Mouse (Mus musculus) stomach, embryonic 15.5 days (tissue): ENCODE results near the gene Slc35d3. TPM values are rescaled to one million over a fixed set of nuclear protein-coding genes. Genes with fewer than 3 reads are reported as not detected.
A peak's percentile ranks its signal among the peaks of the same experiment; 100 is the strongest.

Experiments used
- ATAC-seq: fragments of 200-750 bp; cut with Nextera tagmentation; 2 replicates; pipeline ENCODE4 v1.8.0; 2017; ENCODE audit warnings: low read depth, moderate number of reproducible peaks, moderate TSS enrichment; ENCODE audit not compliant: insufficient read depth, low FRiP score
- H3K27ac ChIP-seq: fragments of 300-500 bp; sonication (generic); 2 replicates; pipeline ENCODE4 v1.5.1; 2015; ENCODE audit warnings: mild to moderate bottlenecking, inconsistent platforms
- H3K27me3 ChIP-seq: fragments of 300-500 bp; sonication (generic); replicated peaks from 2 replicates; pipeline ENCODE4 v1.6.1; 2015; ENCODE audit warnings: inconsistent platforms
- H3K36me3 ChIP-seq: fragments of 300-500 bp; sonication (generic); 2 replicates; pipeline ENCODE4 v1.6.1; 2015; ENCODE audit warnings: inconsistent platforms
- H3K4me1 ChIP-seq: fragments of 300-500 bp; sonication (generic); 2 replicates; pipeline ENCODE4 v1.6.1; 2015; ENCODE audit warnings: inconsistent platforms
- H3K4me2 ChIP-seq: fragments of 300-500 bp; sonication (generic); 2 replicates; pipeline ENCODE4 v1.6.1; 2015; ENCODE audit warnings: mild to moderate bottlenecking, inconsistent platforms
- H3K4me3 ChIP-seq: fragments of 300-500 bp; sonication (generic); replicated peaks from 2 replicates; pipeline ENCODE4 v1.5.1; 2015; ENCODE audit warnings: inconsistent platforms
- H3K9ac ChIP-seq: fragments of 300-500 bp; sonication (generic); 2 replicates; pipeline ENCODE4 v1.6.1; 2015; ENCODE audit warnings: inconsistent platforms
- H3K9me3 ChIP-seq: fragments of 300-500 bp; sonication (generic); 2 replicates; pipeline ENCODE4 v1.6.1; 2016; ENCODE audit warnings: inconsistent platforms
- WGBS: fragments of 180-500 bp; shearing (Covaris S2); methylation state at CpG from one replicate; pipeline ENCODE4 v1.1.7; 2015; 5-methylcytosine and 5-hydroxymethylcytosine counted together
- polyA plus RNA-seq: library from polyadenylated mRNA; unstranded; fragments of >200 nt; fragmentation: Nextera tagmentation; extraction: Ambion mirVana; gene quantifications from 2 replicates; pipeline ENCODE4 v1.2.1, GENCODE M21; 2015

Gene Slc35d3
- polyA plus RNA-seq, 1 experiment from 2014 or later: 0.60 TPM

- peak overlapping the region; percentile 24 for H3K4me2 ChIP-seq
These were observed 25.4 kb upstream of the Slc35d3 start for GRCm38 (mm10) chr10:19876669-19877068.

DNA sequence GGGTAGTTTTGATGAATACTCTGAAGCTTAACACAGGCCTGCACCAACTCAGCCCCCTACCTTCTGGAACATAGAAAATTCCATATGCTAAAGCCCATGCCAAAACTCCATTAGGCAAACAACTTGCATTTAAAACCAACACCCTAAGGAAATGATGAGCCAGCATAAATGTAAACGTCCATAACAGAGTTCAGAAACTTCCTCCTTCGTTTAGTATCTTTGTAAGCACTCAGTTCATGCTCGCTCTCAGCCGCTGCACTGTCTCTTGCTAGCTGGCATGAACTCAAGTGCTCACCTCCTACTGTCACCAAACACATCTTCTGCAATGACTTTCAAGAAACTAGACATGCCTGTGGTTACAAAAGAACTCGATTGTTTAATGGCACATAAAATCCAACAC is 24.1 kb upstream of the Slc35d3 start:
- no peaks in the 10 kb centered on the region for H3K27me3 ChIP-seq
- H3K4me1 ChIP-seq: 0 out of 2 replicates have a peak, but pooled peaks cover 7% of the 10 kb centered on the region
- no peak overlapping the region for H3K4me2 ChIP-seq
- H3K4me3 ChIP-seq: no peak overlapping the region
- H3K27ac ChIP-seq: no peak overlapping the region
- no peak for ATAC-seq
- no peaks in the 10 kb centered on the region for H3K36me3 ChIP-seq
- H3K9me3 ChIP-seq: no peaks in the 10 kb centered on the region
- WGBS: 60% methylated on average over 5 of the region's 5 CpGs
- no peak overlapping the region for H3K9ac ChIP-seq

More at GRCm38 (mm10) chr10:19876669-19877068, 25.4 kb upstream of the Slc35d3 start:
- no peak for ATAC-seq
- 58% methylated on average over 7 of the region's 7 CpGs for WGBS
- no peaks in the 10 kb centered on the region for H3K36me3 ChIP-seq
- H3K4me3 ChIP-seq: no peak overlapping the region
- no peak overlapping the region for H3K9ac ChIP-seq
- 0 out of 2 replicates have a peak, but pooled peaks cover 7% of the 10 kb centered on the region for H3K4me1 ChIP-seq
- H3K27me3 ChIP-seq: no peaks in the 10 kb centered on the region
- H3K27ac ChIP-seq: peak overlapping the region; percentile 23; the same call in 1 of the 2 replicates
- H3K9me3 ChIP-seq: no peaks in the 10 kb centered on the region

DNA sequence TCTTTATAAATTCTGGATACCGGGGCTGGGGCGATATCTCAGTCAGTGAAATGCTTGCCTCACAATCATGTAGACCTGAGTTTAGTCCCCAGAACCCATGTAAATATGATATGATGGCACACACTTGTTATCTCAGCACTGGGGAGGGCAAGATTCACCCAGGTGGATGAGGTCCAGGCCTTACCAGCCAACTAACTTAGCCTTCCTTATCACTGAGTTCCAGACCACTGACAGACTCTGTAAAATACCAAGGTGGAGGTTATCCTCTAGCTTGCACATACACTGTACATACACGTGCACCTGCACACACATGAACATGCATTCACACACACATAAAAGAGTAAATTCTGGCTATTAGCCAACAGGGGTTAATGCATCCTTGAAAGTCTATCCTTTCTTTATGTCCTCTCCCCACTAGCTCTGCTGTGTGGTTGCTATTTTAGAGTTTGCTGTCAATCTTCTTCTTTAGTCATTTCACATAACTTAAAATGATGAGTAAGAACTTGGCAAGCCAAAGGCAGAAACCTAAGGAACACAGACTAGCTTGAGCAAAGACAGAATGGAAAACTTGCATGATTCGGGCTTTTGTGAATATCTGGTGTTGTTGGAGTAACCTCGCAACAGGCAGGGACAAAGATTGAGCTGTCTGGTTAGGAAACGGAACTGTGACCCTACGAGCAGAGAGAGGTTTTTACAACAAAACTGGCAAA is 4.5 kb upstream of the Slc35d3 start:
- 88% methylated on average over 7 of the region's 7 CpGs for WGBS
- ATAC-seq: no peak
- peaks cover 10% of the 10 kb centered on the region for H3K4me1 ChIP-seq
- no peaks in the 10 kb centered on the region for H3K36me3 ChIP-seq
- no peak overlapping the region for H3K4me3 ChIP-seq
- no peak overlapping the region for H3K4me2 ChIP-seq
- peaks cover 28% of the 10 kb centered on the region for H3K27me3 ChIP-seq
- no peak overlapping the region for H3K9ac ChIP-seq
- H3K9me3 ChIP-seq: no peaks in the 10 kb centered on the region
- H3K27ac ChIP-seq: no peak overlapping the region

GRCm38 (mm10) chr10:19853609-19854008 is 2.4 kb upstream of the Slc35d3 start:
- no peak for ATAC-seq
- 48% methylated on average over 2 of the region's 2 CpGs for WGBS
- Histone ChIP-seq H3K4me1 (peaks cover 30% of the 10 kb centered on the region), H3K27ac (no peak overlapping the region), H3K4me3 (no peak overlapping the region), H3K9me3 (no peaks in the 10 kb centered on the region), H3K36me3 (no peaks in the 10 kb centered on the region), H3K4me2 (no peak overlapping the region), H3K9ac (no peak overlapping the region), H3K27me3 (peaks cover 49% of the 10 kb centered on the region)

- 36% methylated on average over 6 of the region's 6 CpGs for WGBS
- no peak overlapping the region for H3K27ac ChIP-seq
- no peak overlapping the region for H3K4me2 ChIP-seq
- H3K4me3 ChIP-seq: no peak overlapping the region
- no peak overlapping the region for H3K9ac ChIP-seq
- peaks cover 30% of the 10 kb centered on the region for H3K4me1 ChIP-seq
- no peaks in the 10 kb centered on the region for H3K9me3 ChIP-seq
- no peak for ATAC-seq
- no peaks in the 10 kb centered on the region for H3K36me3 ChIP-seq
- peaks cover 53% of the 10 kb centered on the region for H3K27me3 ChIP-seq
These were observed 1.5 kb upstream of the Slc35d3 start for GRCm38 (mm10) chr10:19852776-19853175.

DNA sequence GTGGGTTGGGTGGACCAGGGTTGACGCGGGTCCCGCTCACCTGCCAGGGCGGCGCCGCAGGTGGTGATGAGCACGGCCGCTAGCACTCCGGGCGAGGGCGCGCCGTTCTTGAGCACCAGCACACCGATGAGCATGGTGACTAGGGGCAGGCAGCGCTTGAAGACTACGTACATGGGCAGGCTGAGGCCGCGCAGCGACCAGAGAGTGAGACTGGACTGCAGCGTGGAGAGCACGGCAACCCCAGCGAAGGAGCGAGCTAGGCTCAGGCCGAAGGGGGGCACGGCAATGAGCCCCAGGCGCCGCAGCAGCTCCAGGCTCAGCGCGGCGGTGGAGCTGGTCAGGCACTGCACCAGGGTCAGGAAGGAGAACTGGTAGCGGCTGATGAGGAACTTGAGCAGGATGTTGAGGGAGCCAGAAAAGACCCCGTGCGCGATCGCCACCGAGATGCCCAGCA is 688 bp downstream of the Slc35d3 start:
- H3K27me3 ChIP-seq: peaks cover 53% of the 10 kb centered on the region
- ATAC-seq: peak; percentile 44; the same call in 1 of the 2 replicates

GRCm38 (mm10) chr10:19849771-19850365 is 1.4 kb downstream of the Slc35d3 start:
- Histone ChIP-seq H3K9me3 (no peaks in the 10 kb centered on the region), H3K9ac (no peak overlapping the region), H3K4me1 (peaks cover 30% of the 10 kb centered on the region), H3K27ac (no peak overlapping the region), H3K4me2 (peak overlapping the region; percentile 100), H3K4me3 (peak overlapping the region; percentile 54), H3K36me3 (no peaks in the 10 kb centered on the region), H3K27me3 (peaks cover 53% of the 10 kb centered on the region)
- WGBS: under 1% methylated on average over 32 of the region's 32 CpGs
- ATAC-seq: peak; percentile 18; the same call in 1 of the 2 replicates

More for the DNA sequence above, 688 bp downstream of the Slc35d3 start:
- WGBS: under 1% methylated on average over 36 of the region's 36 CpGs
- Histone ChIP-seq H3K4me3 (peak overlapping the region; percentile 54), H3K4me1 (peaks cover 30% of the 10 kb centered on the region), H3K9me3 (no peaks in the 10 kb centered on the region), H3K36me3 (no peaks in the 10 kb centered on the region), H3K4me2 (peak overlapping the region; percentile 100), H3K9ac (no peak overlapping the region), H3K27ac (no peak overlapping the region)

DNA sequence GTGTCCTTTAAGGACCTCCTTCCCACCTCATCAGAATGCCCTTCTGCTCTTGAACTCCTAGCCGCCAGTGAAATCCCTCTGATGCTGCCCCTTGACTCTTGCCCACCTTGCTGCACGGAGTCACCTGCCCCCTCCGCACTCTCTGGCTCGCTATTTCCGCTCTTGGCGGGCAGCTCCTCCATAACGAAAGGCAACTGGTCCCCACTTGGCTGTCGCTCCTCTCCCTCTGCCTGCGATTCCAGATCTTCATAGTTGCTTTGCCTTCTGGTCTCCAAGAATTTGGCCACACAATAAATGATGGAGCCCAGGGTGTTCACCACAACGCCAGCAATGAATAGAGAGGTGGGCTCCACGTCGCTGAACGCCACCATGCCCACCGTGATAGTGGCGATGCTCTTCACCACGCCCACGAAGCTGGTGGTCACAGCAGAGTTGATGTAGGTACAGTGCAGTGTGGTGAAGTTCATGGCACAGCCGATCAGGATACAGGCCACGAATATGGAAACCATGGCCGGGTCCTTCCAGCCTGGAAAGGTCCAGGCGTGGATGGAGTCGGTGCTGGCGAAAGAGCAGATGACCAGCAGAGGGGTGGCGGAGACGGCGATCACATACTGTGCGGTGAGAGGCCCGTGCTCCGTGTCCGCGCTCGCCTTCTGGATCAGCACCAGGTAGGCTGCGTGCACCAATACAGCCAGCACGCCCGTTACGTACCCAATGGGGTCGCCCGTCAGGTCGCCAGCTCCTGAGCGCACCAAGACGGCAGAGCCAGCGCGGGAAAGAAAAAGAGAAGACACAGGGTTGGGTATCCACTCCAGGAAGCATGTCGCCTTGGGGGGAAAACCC is 2.1 kb downstream of the Slc35d3 start:
- no peak for ATAC-seq
- Histone ChIP-seq H3K9me3 (no peaks in the 10 kb centered on the region), H3K4me1 (peaks cover 30% of the 10 kb centered on the region), H3K36me3 (no peaks in the 10 kb centered on the region), H3K27me3 (peaks cover 48% of the 10 kb centered on the region), H3K27ac (no peak overlapping the region), H3K4me2 (peak overlapping the region; percentile 100), H3K9ac (no peak overlapping the region), H3K4me3 (peak overlapping the region; percentile 54)
- 6% methylated on average over 44 of the region's 44 CpGs for WGBS

GRCm38 (mm10) chr10:19839836-19840235 is 11.4 kb downstream of the Slc35d3 start:
- no peak overlapping the region for H3K27ac ChIP-seq
- no peaks in the 10 kb centered on the region for H3K9me3 ChIP-seq
- H3K9ac ChIP-seq: no peak overlapping the region
- ATAC-seq: no peak
- no peaks in the 10 kb centered on the region for H3K4me1 ChIP-seq
- H3K36me3 ChIP-seq: no peaks in the 10 kb centered on the region
- H3K4me2 ChIP-seq: no peak overlapping the region
- H3K4me3 ChIP-seq: no peak overlapping the region
- no peaks in the 10 kb centered on the region for H3K27me3 ChIP-seq
- WGBS: 80% methylated on average over 5 of the region's 5 CpGs

DNA sequence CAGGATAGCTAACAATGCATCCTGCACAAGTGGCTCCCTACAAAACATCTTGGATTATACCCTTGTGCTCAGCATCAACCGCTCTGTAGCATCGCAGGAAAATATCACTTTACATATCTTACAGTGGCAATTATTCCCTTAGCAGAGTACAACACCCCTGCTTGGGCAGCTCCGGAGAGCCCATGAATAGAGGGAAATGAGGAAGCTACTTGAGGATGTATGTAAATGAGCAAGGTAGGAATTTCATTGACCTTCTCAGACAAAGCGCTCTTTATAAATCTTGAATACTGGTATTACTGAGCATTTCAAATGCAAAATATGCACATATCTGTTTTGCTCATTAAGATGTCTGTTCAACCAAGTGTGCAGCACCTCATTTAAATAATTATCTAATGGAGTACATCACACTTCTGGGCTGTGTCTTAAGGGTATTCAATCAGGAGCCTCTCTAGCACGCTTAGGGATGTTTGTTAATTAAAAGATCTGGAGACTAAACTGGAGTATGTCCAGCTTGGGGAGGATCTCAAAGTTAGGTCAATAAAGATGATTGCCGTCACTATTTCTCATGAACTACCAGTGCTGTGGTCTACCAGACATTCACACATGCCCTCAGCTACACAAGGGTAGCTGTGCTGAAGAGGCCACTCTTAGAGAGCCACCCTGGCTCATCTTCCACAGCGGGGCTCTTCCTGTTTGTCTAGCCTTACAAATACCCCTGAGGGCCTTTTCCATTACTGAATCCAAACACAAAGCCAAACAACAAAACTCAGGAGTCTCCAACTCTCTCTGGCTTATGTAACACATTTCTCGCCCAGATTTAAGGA is 15.2 kb downstream of the Slc35d3 start:
- no peak overlapping the region for H3K4me3 ChIP-seq
- no peaks in the 10 kb centered on the region for H3K9me3 ChIP-seq
- no peak overlapping the region for H3K4me2 ChIP-seq
- no peaks in the 10 kb centered on the region for H3K4me1 ChIP-seq
- ATAC-seq: no peak
- H3K9ac ChIP-seq: no peak overlapping the region
- WGBS: 80% methylated on average over 8 of the region's 8 CpGs
- no peaks in the 10 kb centered on the region for H3K36me3 ChIP-seq
- H3K27ac ChIP-seq: no peak overlapping the region
- H3K27me3 ChIP-seq: no peaks in the 10 kb centered on the region

DNA sequence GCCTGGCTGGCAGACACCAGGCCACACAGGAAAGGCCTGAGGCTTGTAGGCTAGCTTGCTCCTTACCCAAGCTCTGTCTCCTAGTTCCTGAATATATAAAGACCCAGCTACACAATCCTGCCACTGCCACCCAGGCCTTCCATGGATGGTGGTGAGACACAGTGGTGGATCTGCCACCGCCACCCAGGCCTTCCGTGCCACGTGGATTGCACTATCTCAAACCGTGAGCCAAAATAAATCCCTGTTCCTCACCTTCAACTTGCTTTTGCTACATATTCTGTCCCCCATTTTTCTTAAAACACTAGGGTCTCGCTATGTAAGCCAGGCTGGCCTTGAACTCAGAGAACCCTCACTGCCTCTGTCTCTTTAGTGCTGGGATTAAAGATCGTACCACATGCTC is 17.0 kb downstream of the Slc35d3 start:
- H3K4me3 ChIP-seq: no peak overlapping the region
- no peak overlapping the region for H3K4me2 ChIP-seq
- H3K27ac ChIP-seq: no peak overlapping the region
- WGBS: 94% methylated on average over 6 of the region's 6 CpGs
- no peak overlapping the region for H3K9ac ChIP-seq
- H3K36me3 ChIP-seq: no peaks in the 10 kb centered on the region
- no peaks in the 10 kb centered on the region for H3K27me3 ChIP-seq
- ATAC-seq: no peak
- no peaks in the 10 kb centered on the region for H3K4me1 ChIP-seq
- H3K9me3 ChIP-seq: no peaks in the 10 kb centered on the region
